In the genomic region with DNA sequence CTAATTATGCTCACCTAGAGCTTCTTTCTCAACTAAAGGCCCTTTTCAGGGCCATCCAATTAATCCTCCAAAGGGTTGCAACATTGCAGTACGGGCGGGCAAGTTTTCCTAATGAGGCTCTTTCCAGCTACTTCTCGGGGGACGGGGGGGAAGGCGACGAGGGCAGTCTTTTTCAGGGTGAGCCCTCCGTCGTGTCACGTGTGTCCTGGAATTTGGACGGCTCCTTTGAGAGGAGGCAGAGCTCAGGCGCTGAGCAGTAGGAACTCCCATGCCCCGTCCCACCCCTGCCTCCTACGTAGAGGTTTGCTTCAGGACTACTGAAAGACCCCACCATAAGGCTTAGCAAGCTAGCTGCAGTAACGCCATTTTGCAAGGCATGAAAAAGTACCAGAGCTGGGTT, we compare ENCODE assay signal across 10 mouse cellular contexts. TPM values are rescaled to one million over a fixed set of nuclear protein-coding genes. Genes with fewer than 3 reads are reported as not detected.
A peak's percentile ranks its signal among the peaks of the same experiment; 100 is the strongest.
DNase-seq lines count a peak whose midpoint lies in the region; ATAC-seq and TF ChIP-seq lines count a peak whose summit lies in the region.
"Not testable (repeated sequence)": the region's sequence is repeated elsewhere in the genome, so short reads cannot be mapped to it uniquely, and the experiment has no call there.
"Had no signal": no experiment of that assay in that cellular context is flagged by ENCODE, and none has a peak within 500 bp of the region (broad histone marks: within the 10 kb centered on the region; RNA-seq: fewer than 3 reads in every experiment).

No protein-coding gene starts in this region.

- H3K9ac ChIP-seq in hindbrain, embryonic 15.5 days; limb, embryonic 13.5 days; lung, postnatal 0 days (replicated peaks; ENCODE audit: low read depth); neural tube, embryonic 11.5 days (ENCODE audit: low read length): not testable (repeated sequence)

- H3K4me3 ChIP-seq in G1E (ENCODE audit: low read depth, low read length); lung, postnatal 0 days (ENCODE audit: low read depth, low read length); neural tube, embryonic 11.5 days (ENCODE audit: low read depth, low read length): not testable (repeated sequence)
- H3K4me3 ChIP-seq in hindbrain, embryonic 15.5 days = peak overlapping the region; percentile 21; the same call in 1 of the 2 replicates
- H3K4me3 ChIP-seq in limb, embryonic 13.5 days = peak overlapping the region; percentile 30
- peak overlapping the region; percentile 31 for H3K4me3 ChIP-seq in thymus, adult 2 months (ENCODE audit: control insufficient read depth, insufficient read depth, low read length)

- H3K27ac ChIP-seq in hindbrain, embryonic 15.5 days (replicated peaks); limb, embryonic 13.5 days; lung, postnatal 0 days (ENCODE audit: low read length); neural tube, embryonic 11.5 days (ENCODE audit: low read depth, low read length): not testable (repeated sequence)
- peak overlapping the region; percentile 71 for H3K27ac ChIP-seq in thymus, adult 2 months (ENCODE audit: control insufficient read depth, insufficient read depth, low read length)

- TF ChIP-seq CTCF in G1E (IDR thresholded peaks at IDR 0.05; ENCODE audit: low read depth, low read length); lung, postnatal 0 days (IDR thresholded peaks at IDR 0.05); thymus, adult 2 months (IDR thresholded peaks at IDR 0.05; ENCODE audit: borderline replicate concordance, control insufficient read depth, extremely low read depth, insufficient read depth, low read length, poor library complexity): not testable (repeated sequence)

- DNase-seq in G1E (ENCODE audit: low spot score); lung, postnatal 0 days (ENCODE audit: low spot score); neural tube, embryonic 11.5 days (ENCODE audit: low spot score); thymus, adult 2 months: not testable (repeated sequence)
- peak; percentile 84 for DNase-seq in heart, adult 11 months

- not testable (repeated sequence) for H3K9me3 ChIP-seq in G1E (replicated peaks); hindbrain, embryonic 15.5 days; limb, embryonic 13.5 days; lung, postnatal 0 days (ENCODE audit: low read length); neural tube, embryonic 11.5 days (ENCODE audit: control insufficient read depth, low read length)

- ATAC-seq in G1E (ENCODE audit: extremely low read depth, insufficient number of reproducible peaks, low FRiP score, poor library complexity, severe bottlenecking) = peak; percentile 47; the same call in 1 of the 2 replicates
- ATAC-seq in erythroblast, adult 5-6 weeks (replicated peaks; ENCODE audit: low FRiP score, poor library complexity, severe bottlenecking) = peak; percentile 60
- ATAC-seq in hindbrain, embryonic 15.5 days (ENCODE audit: low FRiP score, low read depth) = peak; percentile 37
- peak; percentile 29; the same call in 1 of the 2 replicates for ATAC-seq in limb, embryonic 13.5 days (ENCODE audit: low FRiP score, low read depth)
- ATAC-seq in lung, postnatal 0 days = peak; percentile 49
- ATAC-seq in neural tube, embryonic 11.5 days (ENCODE audit: insufficient read depth, low FRiP score, low TSS enrichment) = peak; percentile 40

- not testable (repeated sequence) for H3K36me3 ChIP-seq in G1E (replicated peaks); hindbrain, embryonic 15.5 days; limb, embryonic 13.5 days; lung, postnatal 0 days (ENCODE audit: insufficient read depth, low read length); neural tube, embryonic 11.5 days (ENCODE audit: control insufficient read depth, insufficient read depth, low read length); thymus, adult 2 months (ENCODE audit: control insufficient read depth, insufficient read depth, low read length)

- not testable (repeated sequence) for TF ChIP-seq EP300 in lung, postnatal 0 days (IDR thresholded peaks at IDR 0.05)

- H3K4me1 ChIP-seq in G1E (ENCODE audit: insufficient read depth, low read depth, low read length); hindbrain, embryonic 15.5 days (replicated peaks); limb, embryonic 13.5 days; lung, postnatal 0 days (ENCODE audit: insufficient read depth, low read depth, low read length); neural tube, embryonic 11.5 days (ENCODE audit: control insufficient read depth, insufficient read depth, low read length); thymus, adult 2 months (replicated peaks; ENCODE audit: control insufficient read depth, insufficient read depth, low read length): not testable (repeated sequence)

- peak overlapping the region; percentile 47 for H3K4me2 ChIP-seq in hindbrain, embryonic 15.5 days
- peak overlapping the region; percentile 54 for H3K4me2 ChIP-seq in limb, embryonic 13.5 days (replicated peaks)
- not testable (repeated sequence) for H3K4me2 ChIP-seq in lung, postnatal 0 days (replicated peaks; ENCODE audit: low read depth, low read length)
- H3K4me2 ChIP-seq in neural tube, embryonic 11.5 days (ENCODE audit: low read depth) = 0 out of 2 replicates have a peak overlapping the region, but pooled peaks have one; percentile 28

- not testable (repeated sequence) for H3K27me3 ChIP-seq in G1E (ENCODE audit: insufficient read depth, low read length); hindbrain, embryonic 15.5 days; limb, embryonic 13.5 days; lung, postnatal 0 days (replicated peaks; ENCODE audit: insufficient read depth, low read length); neural tube, embryonic 11.5 days (ENCODE audit: control insufficient read depth, insufficient read depth, low read length); thymus, adult 2 months (ENCODE audit: control insufficient read depth, insufficient read depth, low read length)

- under 1% methylated on average over 14 of the region's 14 CpGs for WGBS in hindbrain, embryonic 15.5 days
- WGBS in limb, embryonic 13.5 days = 0% methylated on average over 14 of the region's 14 CpGs
- 2% methylated on average over 11 of the region's 14 CpGs for WGBS in lung, postnatal 0 days
- 0% methylated on average over 12 of the region's 14 CpGs for WGBS in neural tube, embryonic 11.5 days
- WGBS in thymus, adult 2 months = 0% methylated on average over 14 of the region's 14 CpGs

- TF ChIP-seq POLR2A in thymus, adult 2 months (IDR thresholded peaks at IDR 0.05; ENCODE audit: control insufficient read depth, extremely low read depth, insufficient read depth, low read length, poor library complexity) = not testable (repeated sequence)

RNA-seq across cellular contexts. Expression of a gene that starts 0.5 kb away (rescaled TPM):
- total RNA-seq in G1E (2014; fragmentation: Nextera tagmentation) (95.2 and 203 TPM in 2 replicates), G1E (2017) (16.8 and 94.6 TPM in 2 replicates)
- 35.5 TPM in 1 of 2 replicates, not detected in the other for polyA plus RNA-seq in G1E (2012)
- 71.7 and 77.6 TPM in 2 replicates for total RNA-seq in erythroblast, adult 5-6 weeks (2015; ENCODE audit: low replicate concordance)
- 860 and 1,014 TPM in 2 replicates for total RNA-seq in erythroblast, adult 5-6 weeks (2017; ENCODE audit: low replicate concordance)
- not detected in 2 replicates for polyA plus RNA-seq in hindbrain, embryonic 15.5 days (2015; fragmentation: Nextera tagmentation; extraction: Ambion mirVana)
- not detected in 2 replicates for polyA plus RNA-seq in limb, embryonic 13.5 days (2015; fragmentation: Nextera tagmentation; extraction: Ambion mirVana)
- 0.90 TPM in 1 of 2 replicates, not detected in the other for polyA plus RNA-seq in lung, postnatal 0 days (2015; fragmentation: Nextera tagmentation; extraction: Ambion mirVana)
- polyA plus RNA-seq in neural tube, embryonic 11.5 days (2014; fragmentation: Nextera tagmentation; extraction: Ambion mirVana) = not detected in 2 replicates
- not detected in 2 replicates for polyA plus RNA-seq in thymus, adult 2 months (2012; rRNA removed)
- polyA plus RNA-seq: cerebellum, adult 2 months; macrophage had no signal

RNA-seq across cellular contexts. Expression of a gene that starts 1.8 kb away (rescaled TPM):
- total RNA-seq in G1E (2014; fragmentation: Nextera tagmentation) (683 and 1,071 TPM in 2 replicates), G1E (2017) (not detected in 2 replicates)
- 11,503 and 23,832 TPM in 2 replicates for polyA plus RNA-seq in G1E (2012)
- 63.1 and 86.1 TPM in 2 replicates for total RNA-seq in erythroblast, adult 5-6 weeks (2015; ENCODE audit: low replicate concordance)
- 517 TPM in 1 of 2 replicates, not detected in the other for total RNA-seq in erythroblast, adult 5-6 weeks (2017; ENCODE audit: low replicate concordance)
- not detected in 2 replicates for polyA plus RNA-seq in hindbrain, embryonic 15.5 days (2015; fragmentation: Nextera tagmentation; extraction: Ambion mirVana)
- not detected in 2 replicates for polyA plus RNA-seq in limb, embryonic 13.5 days (2015; fragmentation: Nextera tagmentation; extraction: Ambion mirVana)
- polyA plus RNA-seq in lung, postnatal 0 days (2015; fragmentation: Nextera tagmentation; extraction: Ambion mirVana) = not detected in 2 replicates
- polyA plus RNA-seq in neural tube, embryonic 11.5 days (2014; fragmentation: Nextera tagmentation; extraction: Ambion mirVana) = not detected in 2 replicates
- polyA plus RNA-seq in thymus, adult 2 months (2012; rRNA removed) = not detected in 2 replicates
- polyA plus RNA-seq: cerebellum, adult 2 months; macrophage had no signal

RNA-seq across cellular contexts. Expression of a gene that starts 2.1 kb away (rescaled TPM):
- 1,081 and 1,195 TPM in 2 replicates for total RNA-seq in G1E (2014; fragmentation: Nextera tagmentation)
- 921 and 1,023 TPM in 2 replicates for total RNA-seq in G1E (2017)
- 5.1 and 26.9 TPM in 2 replicates for polyA plus RNA-seq in G1E (2012)
- total RNA-seq in erythroblast, adult 5-6 weeks (2015; ENCODE audit: low replicate concordance) = 197 and 261 TPM in 2 replicates
- 24.3 and 156 TPM in 2 replicates for total RNA-seq in erythroblast, adult 5-6 weeks (2017; ENCODE audit: low replicate concordance)
- 4.9 and 7.3 TPM in 2 replicates for polyA plus RNA-seq in hindbrain, embryonic 15.5 days (2015; fragmentation: Nextera tagmentation; extraction: Ambion mirVana)
- polyA plus RNA-seq in limb, embryonic 13.5 days (2015; fragmentation: Nextera tagmentation; extraction: Ambion mirVana) = 33.2 and 35.5 TPM in 2 replicates
- polyA plus RNA-seq in lung, postnatal 0 days (2015; fragmentation: Nextera tagmentation; extraction: Ambion mirVana) = 3.0 and 4.5 TPM in 2 replicates
- polyA plus RNA-seq in neural tube, embryonic 11.5 days (2014; fragmentation: Nextera tagmentation; extraction: Ambion mirVana) = 20.3 and 20.8 TPM in 2 replicates
- polyA plus RNA-seq in thymus, adult 2 months (2012; rRNA removed) = 200 and 237 TPM in 2 replicates

RNA-seq across cellular contexts. Expression of a gene that starts 19.9 kb away (rescaled TPM):
- total RNA-seq in G1E (2014; fragmentation: Nextera tagmentation) = 349 and 456 TPM in 2 replicates
- total RNA-seq in G1E (2017) = 3,540 and 3,844 TPM in 2 replicates
- polyA plus RNA-seq in G1E (2012) = 15.7 and 41.0 TPM in 2 replicates
- total RNA-seq in erythroblast, adult 5-6 weeks (2015; ENCODE audit: low replicate concordance) = 6.9 and 21.5 TPM in 2 replicates
- total RNA-seq in erythroblast, adult 5-6 weeks (2017; ENCODE audit: low replicate concordance) = 699 and 712 TPM in 2 replicates
- 4.9 and 7.7 TPM in 2 replicates for polyA plus RNA-seq in hindbrain, embryonic 15.5 days (2015; fragmentation: Nextera tagmentation; extraction: Ambion mirVana)
- polyA plus RNA-seq in limb, embryonic 13.5 days (2015; fragmentation: Nextera tagmentation; extraction: Ambion mirVana) = 20.5 and 21.8 TPM in 2 replicates
- 4.6 and 6.0 TPM in 2 replicates for polyA plus RNA-seq in lung, postnatal 0 days (2015; fragmentation: Nextera tagmentation; extraction: Ambion mirVana)
- polyA plus RNA-seq in neural tube, embryonic 11.5 days (2014; fragmentation: Nextera tagmentation; extraction: Ambion mirVana) = 10.5 and 15.6 TPM in 2 replicates
- polyA plus RNA-seq in thymus, adult 2 months (2012; rRNA removed) = 292 and 309 TPM in 2 replicates
- polyA plus RNA-seq: macrophage had no signal

RNA-seq across cellular contexts. Expression of a gene that starts 21.2 kb away (rescaled TPM):
- total RNA-seq in G1E (2014; fragmentation: Nextera tagmentation) (653 and 691 TPM in 2 replicates), G1E (2017) (2,134 and 3,440 TPM in 2 replicates)
- polyA plus RNA-seq in G1E (2012) = 8,984 and 13,644 TPM in 2 replicates
- 40.2 and 52.7 TPM in 2 replicates for total RNA-seq in erythroblast, adult 5-6 weeks (2015; ENCODE audit: low replicate concordance)
- 924 and 2,814 TPM in 2 replicates for total RNA-seq in erythroblast, adult 5-6 weeks (2017; ENCODE audit: low replicate concordance)
- polyA plus RNA-seq in hindbrain, embryonic 15.5 days (2015; fragmentation: Nextera tagmentation; extraction: Ambion mirVana) = 669 and 801 TPM in 2 replicates
- 3,649 and 3,737 TPM in 2 replicates for polyA plus RNA-seq in limb, embryonic 13.5 days (2015; fragmentation: Nextera tagmentation; extraction: Ambion mirVana)
- 382 and 386 TPM in 2 replicates for polyA plus RNA-seq in lung, postnatal 0 days (2015; fragmentation: Nextera tagmentation; extraction: Ambion mirVana)
- 4,141 and 4,626 TPM in 2 replicates for polyA plus RNA-seq in neural tube, embryonic 11.5 days (2014; fragmentation: Nextera tagmentation; extraction: Ambion mirVana)
- 1,785 and 6,121 TPM in 2 replicates for polyA plus RNA-seq in thymus, adult 2 months (2012; rRNA removed)

Comparison
In these comparisons a context has a peak if more than half of its experiments do, and no peak if none do; other contexts are left out.
1. RNA of a gene that starts 1.8 kb away (polyA plus RNA-seq): 11,503 to 23,832 TPM in G1E; not detected in hindbrain, embryonic 15.5 days, not detected in limb, embryonic 13.5 days, not detected in lung, postnatal 0 days, not detected in neural tube, embryonic 11.5 days and not detected in thymus, adult 2 months; every median in the first group is over 1,000 times any median in the second.
2. Peak in every context shown above with its lines, with median percentiles within 50 percentile points of each other: ATAC-seq.